Mouse (Mus musculus) heart, embryonic 13.5 days (tissue): ENCODE measurements around the gene Ap1b1. TPM values are rescaled to one million over a fixed set of nuclear protein-coding genes. Genes with fewer than 3 reads are reported as not detected.

Experiments
- ATAC-seq: fragments of 200-750 bp; cut with Nextera tagmentation; 2 replicates; pipeline ENCODE4 v1.8.0; 2017; ENCODE audit warnings: moderate TSS enrichment; ENCODE audit not compliant: insufficient number of reproducible peaks, low FRiP score, low TSS enrichment; ENCODE audit errors: extremely low read depth
- H3K27ac ChIP-seq: fragments of 300-500 bp; sonication (generic); replicated peaks from 2 replicates; pipeline ENCODE4 v1.5.1; 2015; ENCODE audit warnings: moderate library complexity, mild to moderate bottlenecking, inconsistent platforms
- H3K27me3 ChIP-seq: fragments of 300-500 bp; sonication (generic); replicated peaks from 2 replicates; pipeline ENCODE4 v1.6.1; 2015; ENCODE audit warnings: mild to moderate bottlenecking, inconsistent platforms
- H3K36me3 ChIP-seq: fragments of 300-500 bp; sonication (generic); 2 replicates; pipeline ENCODE4 v1.6.1; 2015; ENCODE audit warnings: mild to moderate bottlenecking, inconsistent platforms
- H3K4me1 ChIP-seq: fragments of 300-500 bp; sonication (generic); 2 replicates; pipeline ENCODE4 v1.6.1; 2015; ENCODE audit warnings: inconsistent platforms
- H3K4me2 ChIP-seq: fragments of 300-500 bp; sonication (generic); 2 replicates; pipeline ENCODE4 v1.6.1; 2015; ENCODE audit warnings: inconsistent platforms, mild to moderate bottlenecking, moderate library complexity
- H3K4me3 ChIP-seq: fragments of 300-500 bp; sonication (generic); 2 replicates; pipeline ENCODE4 v1.5.1; 2015; ENCODE audit warnings: moderate library complexity, mild to moderate bottlenecking, inconsistent platforms
- H3K9ac ChIP-seq: fragments of 300-500 bp; sonication (generic); 2 replicates; pipeline ENCODE4 v1.6.1; 2015; ENCODE audit warnings: inconsistent platforms, mild to moderate bottlenecking, moderate library complexity
- H3K9me3 ChIP-seq: fragments of 300-500 bp; sonication (generic); 2 replicates; pipeline ENCODE4 v1.6.1; 2016; ENCODE audit warnings: inconsistent platforms
- WGBS: fragments of 180-500 bp; shearing (Covaris S2); methylation state at CpG from one replicate; pipeline ENCODE4 v1.1.7; 2015; ENCODE audit warnings: mixed read lengths; 5-methylcytosine and 5-hydroxymethylcytosine counted together
- polyA plus RNA-seq: library from polyadenylated mRNA; unstranded; fragments of >200 nt; fragmentation: Nextera tagmentation; extraction: Ambion mirVana; gene quantifications from 2 replicates; pipeline ENCODE4 v1.2.1, GENCODE M21; 2015

Gene Ap1b1
- polyA plus RNA-seq, 1 experiment from 2014 or later: 41.2 TPM

DNA sequence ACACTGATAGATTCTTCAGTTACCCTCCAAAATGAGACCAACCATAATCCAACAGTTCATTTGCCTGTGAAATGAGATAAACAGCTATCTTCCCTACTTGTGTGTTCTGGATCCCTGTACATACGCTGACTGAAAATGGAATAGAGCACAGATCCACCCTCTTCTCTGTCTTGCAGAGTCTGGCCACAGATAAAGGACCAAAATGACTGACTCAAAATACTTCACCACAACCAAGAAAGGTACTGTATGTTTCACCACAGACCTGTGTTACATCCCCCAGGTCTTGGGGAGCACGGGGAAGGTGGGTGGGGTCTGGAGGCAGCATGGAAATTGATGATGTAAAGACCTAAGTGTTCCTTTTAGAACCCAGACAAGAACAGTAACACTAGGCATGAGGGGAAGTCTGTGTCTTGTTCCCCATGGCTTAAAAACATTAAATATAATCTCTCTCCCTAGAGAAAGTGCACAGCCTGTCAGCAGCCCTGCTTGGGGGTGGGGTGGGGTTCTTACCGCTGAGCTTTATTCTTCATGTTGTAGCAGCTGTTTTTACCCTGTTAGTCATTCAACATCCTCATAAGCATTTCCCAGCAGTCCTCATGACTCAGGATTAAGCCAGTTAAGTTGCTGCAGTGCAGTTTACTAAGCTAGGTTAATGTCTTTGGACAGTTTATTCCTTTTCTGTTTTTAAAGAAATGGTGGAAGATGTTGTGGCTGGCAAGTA, 22.9 kb downstream of the Ap1b1 start:
- Histone ChIP-seq H3K27me3 (no peaks in the 10 kb centered on the region), H3K4me3 (no peak overlapping the region), H3K27ac (no peak overlapping the region), H3K4me1 (peaks cover 19% of the 10 kb centered on the region), H3K36me3 (peaks cover 49% of the 10 kb centered on the region), H3K9me3 (no peaks in the 10 kb centered on the region), H3K9ac (no peak overlapping the region), H3K4me2 (peak overlapping the region; percentile 5; the same call in 1 of the 2 replicates)
- WGBS: 55% methylated on average over 3 of the region's 3 CpGs
- no peak for ATAC-seq

DNA sequence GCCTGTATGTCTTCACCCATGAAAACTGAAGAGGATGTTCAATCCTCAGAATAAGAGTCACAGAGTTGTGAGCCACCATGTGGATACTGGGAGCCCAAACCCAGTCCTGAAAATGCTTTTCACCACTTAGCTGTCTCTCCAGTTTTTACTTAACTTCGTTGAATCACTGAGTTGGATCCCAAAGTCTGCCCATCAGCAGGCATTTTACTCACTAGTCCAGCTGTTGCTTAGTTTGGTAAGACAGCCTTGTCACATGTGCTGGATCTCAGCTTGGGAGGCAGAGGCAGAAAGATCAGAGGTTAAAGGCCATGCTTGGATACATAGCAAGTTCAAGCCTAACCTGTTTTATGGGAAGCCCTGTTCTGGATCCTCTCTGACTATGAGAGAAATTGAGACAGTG, 23.6 kb downstream of the Ap1b1 start:
- ATAC-seq: no peak
- Histone ChIP-seq H3K27me3 (no peaks in the 10 kb centered on the region), H3K9me3 (no peaks in the 10 kb centered on the region), H3K4me1 (peaks cover 19% of the 10 kb centered on the region), H3K4me3 (no peak overlapping the region), H3K36me3 (peaks cover 51% of the 10 kb centered on the region), H3K9ac (no peak overlapping the region), H3K27ac (no peak overlapping the region), H3K4me2 (0 out of 2 replicates have a peak overlapping the region, but pooled peaks have one; percentile 5)
- 87% methylated on average over 1 of the region's 1 CpGs for whole genome bisulfite sequencing

DNA sequence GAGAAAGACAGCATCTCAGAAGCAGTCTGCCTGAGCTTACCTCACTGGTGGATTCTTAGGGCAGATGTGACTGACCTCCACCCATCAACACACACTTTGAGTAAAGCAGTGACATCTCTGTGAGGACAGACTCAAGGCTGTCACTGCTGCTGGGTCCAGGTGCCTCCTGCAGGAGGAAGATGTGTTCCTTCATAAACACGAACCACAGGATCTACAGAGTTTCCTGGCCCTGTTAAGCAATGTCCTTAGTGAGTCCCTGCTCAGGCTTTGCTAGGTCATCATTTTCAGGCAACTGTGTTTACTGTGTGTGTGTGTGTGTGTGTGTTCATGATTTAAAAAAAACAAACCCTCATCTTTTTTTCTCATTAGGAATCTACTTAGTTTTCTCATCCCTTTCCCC, 24.9 kb downstream of the Ap1b1 start:
- peaks cover 19% of the 10 kb centered on the region for H3K4me1 ChIP-seq
- peaks cover 64% of the 10 kb centered on the region for H3K36me3 ChIP-seq
- ATAC-seq: no peak
- H3K9me3 ChIP-seq: no peaks in the 10 kb centered on the region
- H3K4me2 ChIP-seq: no peak overlapping the region
- H3K4me3 ChIP-seq: no peak overlapping the region
- H3K27ac ChIP-seq: peak overlapping the region; percentile 50; the same call in 1 of the 2 replicates
- no peaks in the 10 kb centered on the region for H3K27me3 ChIP-seq
- WGBS: 77% methylated on average over 1 of the region's 1 CpGs
- H3K9ac ChIP-seq: no peak overlapping the region

DNA sequence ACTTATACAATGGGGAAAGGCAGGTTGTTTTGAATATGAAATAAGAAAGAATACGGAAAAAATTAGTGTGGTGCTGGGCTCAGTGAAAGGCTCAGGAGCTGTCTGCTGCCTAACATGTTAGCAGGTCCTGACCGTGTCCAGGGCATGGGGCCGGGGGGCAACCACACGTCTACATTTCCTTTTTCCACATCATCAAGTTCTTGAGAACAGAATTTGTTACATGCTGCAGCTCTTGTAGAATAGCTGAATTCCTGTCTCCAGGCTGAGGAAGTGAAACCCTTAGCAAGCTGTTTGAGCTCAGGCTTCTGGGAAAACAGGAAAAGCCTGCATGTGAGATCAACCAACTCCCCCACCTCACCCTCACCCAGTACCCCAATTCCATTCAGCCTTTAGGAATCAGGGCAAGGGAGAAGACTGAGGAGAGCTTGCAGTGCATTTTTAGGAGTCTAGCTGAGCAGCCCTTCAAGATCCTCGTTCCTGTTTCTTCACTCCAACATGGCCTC, 25.6 kb downstream of the Ap1b1 start:
- H3K27ac ChIP-seq: peak overlapping the region; percentile 50
- WGBS: 69% methylated on average over 5 of the region's 5 CpGs
- ATAC-seq: no peak
- H3K27me3 ChIP-seq: no peaks in the 10 kb centered on the region
- no peak overlapping the region for H3K4me2 ChIP-seq
- peaks cover 72% of the 10 kb centered on the region for H3K36me3 ChIP-seq
- H3K9me3 ChIP-seq: no peaks in the 10 kb centered on the region
- H3K4me3 ChIP-seq: no peak overlapping the region
- H3K9ac ChIP-seq: no peak overlapping the region
- peaks cover 19% of the 10 kb centered on the region for H3K4me1 ChIP-seq

DNA sequence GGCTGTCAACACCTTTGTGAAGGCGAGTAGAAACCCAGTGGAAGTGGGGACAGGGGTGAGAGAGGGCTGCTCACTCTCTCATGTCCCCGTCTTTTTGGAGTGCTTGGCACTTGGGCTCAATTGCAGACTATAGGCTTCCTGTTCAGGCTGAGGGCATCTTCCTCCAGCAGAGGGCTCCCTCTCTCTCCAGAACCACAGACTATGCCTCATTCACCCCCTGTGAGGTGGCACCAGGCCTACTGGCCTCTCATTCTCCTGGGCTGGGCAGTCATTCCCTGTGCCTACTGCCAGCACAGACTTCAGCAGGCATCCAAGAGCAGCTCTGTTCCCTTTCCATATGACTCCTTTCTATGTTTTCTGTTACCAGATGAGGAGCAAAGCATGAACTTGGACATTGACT, 29.1 kb downstream of the Ap1b1 start:
- Histone ChIP-seq H3K4me2 (no peak overlapping the region), H3K4me3 (no peak overlapping the region), H3K9ac (no peak overlapping the region), H3K36me3 (peaks cover 92% of the 10 kb centered on the region), H3K4me1 (peaks cover 3% of the 10 kb centered on the region; the same call in 1 of the 2 replicates), H3K9me3 (no peaks in the 10 kb centered on the region), H3K27me3 (no peaks in the 10 kb centered on the region), H3K27ac (no peak overlapping the region)
- no peak for ATAC-seq
- 33% methylated on average over 2 of the region's 2 CpGs for WGBS

DNA sequence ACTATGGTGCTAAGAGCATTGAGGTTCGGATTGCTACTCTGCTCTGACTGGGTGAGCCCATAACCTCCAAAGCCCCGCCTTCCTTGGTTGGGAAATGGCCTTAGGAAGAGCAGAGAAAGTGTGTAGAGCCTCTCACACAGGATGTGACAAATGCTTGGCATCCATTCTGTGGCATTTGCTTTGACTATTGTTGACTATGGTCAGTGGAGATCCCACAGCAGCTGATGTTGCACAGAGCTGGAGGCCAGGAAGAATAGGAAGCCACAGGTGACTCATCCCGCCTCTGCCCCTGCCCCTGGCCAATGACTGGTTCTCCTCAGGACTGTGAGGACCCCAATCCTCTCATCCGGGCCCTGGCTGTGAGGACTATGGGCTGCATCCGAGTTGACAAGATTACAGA, 29.7 kb downstream of the Ap1b1 start:
- ATAC-seq: no peak
- no peak overlapping the region for H3K4me2 ChIP-seq
- no peak overlapping the region for H3K9ac ChIP-seq
- H3K27me3 ChIP-seq: no peaks in the 10 kb centered on the region
- no peaks in the 10 kb centered on the region for H3K9me3 ChIP-seq
- WGBS: 86% methylated on average over 5 of the region's 5 CpGs
- no peak overlapping the region for H3K4me3 ChIP-seq
- no peak overlapping the region for H3K27ac ChIP-seq
- H3K4me1 ChIP-seq: peaks cover 2% of the 10 kb centered on the region; the same call in 1 of the 2 replicates
- H3K36me3 ChIP-seq: peaks cover 93% of the 10 kb centered on the region

DNA sequence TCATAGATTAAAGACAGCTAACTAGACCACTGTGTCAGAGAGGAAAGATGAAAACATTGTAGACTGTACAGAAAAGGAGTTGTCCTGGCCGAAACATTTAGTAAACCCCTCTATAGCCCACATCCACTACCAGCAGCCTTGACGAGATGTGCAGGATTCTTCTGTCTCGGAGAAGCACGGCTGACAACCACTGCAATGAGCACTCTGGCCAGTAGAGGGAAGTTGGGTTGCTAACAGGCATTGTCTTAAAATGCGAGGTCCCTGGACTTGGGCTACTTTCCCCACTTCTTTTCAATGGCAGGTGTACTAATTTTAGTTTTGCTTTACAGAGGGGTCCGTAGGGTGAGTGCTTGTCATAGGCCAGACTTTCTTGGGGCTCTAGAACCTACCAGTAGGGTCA, 30.9 kb downstream of the Ap1b1 start:
- H3K9me3 ChIP-seq: no peaks in the 10 kb centered on the region
- H3K27me3 ChIP-seq: no peaks in the 10 kb centered on the region
- H3K4me3 ChIP-seq: no peak overlapping the region
- H3K4me2 ChIP-seq: no peak overlapping the region
- 59% methylated on average over 6 of the region's 6 CpGs for WGBS
- no peaks in the 10 kb centered on the region; the same call in 1 of the 2 replicates for H3K4me1 ChIP-seq
- H3K9ac ChIP-seq: no peak overlapping the region
- H3K36me3 ChIP-seq: peaks cover 88% of the 10 kb centered on the region
- ATAC-seq: no peak
- H3K27ac ChIP-seq: no peak overlapping the region

DNA sequence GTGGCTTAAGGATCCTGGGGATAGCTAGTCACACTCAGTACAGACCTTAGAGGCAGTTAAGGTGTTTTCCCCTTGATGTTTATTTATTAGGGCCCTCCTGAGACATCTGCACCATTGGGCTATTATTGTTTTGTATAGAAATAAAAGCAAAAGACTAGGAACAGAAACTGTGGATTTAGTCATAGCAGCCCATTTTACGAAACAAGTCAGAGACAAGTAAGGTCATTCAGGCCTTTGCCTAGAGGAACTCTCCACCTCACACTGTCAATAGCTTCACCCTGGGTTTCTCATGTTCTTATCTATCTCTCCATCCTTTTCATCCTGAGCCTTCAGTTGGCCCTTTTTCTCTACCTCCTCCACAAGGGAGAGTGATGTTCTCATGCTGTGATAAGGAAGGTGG, 38.5 kb downstream of the Ap1b1 start:
- no peak for ATAC-seq
- no peaks in the 10 kb centered on the region for H3K9me3 ChIP-seq
- no peak overlapping the region for H3K4me2 ChIP-seq
- whole genome bisulfite sequencing: 97% methylated on average over 1 of the region's 1 CpGs
- H3K27me3 ChIP-seq: no peaks in the 10 kb centered on the region
- H3K4me3 ChIP-seq: no peak overlapping the region
- H3K9ac ChIP-seq: no peak overlapping the region
- no peaks in the 10 kb centered on the region for H3K4me1 ChIP-seq
- H3K36me3 ChIP-seq: peaks cover 91% of the 10 kb centered on the region
- H3K27ac ChIP-seq: no peak overlapping the region

DNA sequence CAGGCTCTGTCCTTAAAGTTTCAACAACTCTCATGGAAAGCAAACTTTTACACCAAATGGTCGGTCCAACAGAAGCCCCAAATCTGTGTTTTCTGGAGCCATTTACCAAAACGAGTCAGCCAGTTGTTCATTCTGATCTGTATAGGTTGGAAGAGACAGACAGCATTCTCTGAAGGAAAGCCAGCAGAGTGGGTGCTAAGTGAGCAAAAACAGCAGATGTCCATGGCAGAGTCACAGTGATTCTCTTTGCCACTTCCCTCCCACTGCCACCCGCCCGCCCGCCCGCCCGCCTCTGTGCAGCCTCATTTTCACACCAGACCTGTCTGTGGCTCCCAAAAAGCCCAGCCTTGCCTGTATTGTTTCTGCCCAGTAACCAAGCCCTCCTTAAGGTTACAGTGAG, 41.6 kb downstream of the Ap1b1 start:
- 0 out of 2 replicates have a peak, but pooled peaks cover 4% of the 10 kb centered on the region for H3K4me1 ChIP-seq
- WGBS: 90% methylated on average over 7 of the region's 7 CpGs
- no peak overlapping the region for H3K4me2 ChIP-seq
- H3K36me3 ChIP-seq: peaks cover 100% of the 10 kb centered on the region
- H3K9me3 ChIP-seq: no peaks in the 10 kb centered on the region
- no peak overlapping the region for H3K27ac ChIP-seq
- H3K9ac ChIP-seq: no peak overlapping the region
- H3K27me3 ChIP-seq: no peaks in the 10 kb centered on the region
- H3K4me3 ChIP-seq: no peak overlapping the region
- no peak for ATAC-seq

DNA sequence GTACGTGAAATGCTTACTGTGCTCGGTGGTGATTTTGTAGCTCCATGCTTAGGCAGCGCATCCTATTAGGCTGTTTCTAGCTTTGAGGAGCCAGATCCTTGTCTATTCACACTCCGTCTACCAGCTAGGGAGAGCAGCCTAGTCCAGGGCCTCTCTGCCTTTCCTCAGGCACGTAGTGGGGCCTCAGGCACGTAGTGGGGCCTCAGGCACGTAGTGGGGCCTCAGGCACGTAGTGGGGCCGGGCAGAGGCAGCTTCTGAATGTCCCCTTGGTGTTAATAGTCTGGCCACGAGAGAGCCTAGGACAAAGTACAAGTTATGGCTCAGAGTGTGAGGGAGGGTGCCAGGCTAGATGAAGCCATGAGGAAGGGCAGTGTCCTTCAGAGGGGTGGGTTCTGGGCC, 46.1 kb downstream of the Ap1b1 start:
- peaks cover 100% of the 10 kb centered on the region for H3K36me3 ChIP-seq
- no peaks in the 10 kb centered on the region for H3K9me3 ChIP-seq
- H3K4me1 ChIP-seq: 0 out of 2 replicates have a peak, but pooled peaks cover 4% of the 10 kb centered on the region
- no peaks in the 10 kb centered on the region for H3K27me3 ChIP-seq
- no peak overlapping the region for H3K4me2 ChIP-seq
- no peak overlapping the region for H3K4me3 ChIP-seq
- no peak for ATAC-seq
- WGBS: 94% methylated on average over 10 of the region's 10 CpGs
- no peak overlapping the region for H3K27ac ChIP-seq
- no peak overlapping the region for H3K9ac ChIP-seq

DNA sequence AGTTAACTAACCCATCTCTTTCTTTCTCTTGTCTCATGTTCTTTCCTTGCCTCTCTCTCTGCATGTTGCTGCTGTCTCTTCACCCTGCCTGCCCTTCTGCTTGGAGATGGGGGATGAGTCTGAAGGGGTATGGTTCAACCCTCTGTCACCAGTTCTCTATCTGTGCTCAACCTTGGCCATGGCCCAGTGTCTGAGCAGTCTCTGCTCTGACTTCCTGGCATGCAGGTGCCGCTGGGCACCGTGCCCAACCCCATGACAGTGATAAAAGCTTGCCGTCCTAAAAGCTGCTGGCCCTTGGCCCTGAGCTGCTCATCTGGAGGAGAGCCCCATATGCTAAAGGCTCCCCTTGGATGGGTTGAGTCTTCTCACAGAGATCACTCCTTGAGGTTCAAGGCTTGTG, 46.5 kb downstream of the Ap1b1 start:
- ATAC-seq: no peak
- peaks cover 100% of the 10 kb centered on the region for H3K36me3 ChIP-seq
- 57% methylated on average over 3 of the region's 3 CpGs for WGBS

DNA sequence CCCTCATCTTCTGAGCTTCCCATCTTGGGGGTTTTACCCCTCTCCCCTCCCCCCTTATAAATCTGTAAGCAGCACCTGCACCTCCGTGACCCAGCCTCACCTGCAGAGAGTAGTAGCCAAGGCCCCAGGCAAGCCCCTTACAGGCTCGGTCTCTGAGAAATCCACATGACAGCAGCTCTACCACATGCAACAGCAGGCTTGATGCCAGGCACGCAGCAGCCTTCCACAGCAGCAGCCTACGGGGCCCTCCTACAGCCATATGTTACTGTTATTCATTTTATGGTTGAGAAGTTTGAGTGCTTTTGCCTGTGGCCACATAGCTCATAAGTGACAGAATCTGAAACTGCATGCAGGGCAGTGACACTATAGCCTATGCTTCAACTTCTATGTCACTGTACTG, 48.8 kb downstream of the Ap1b1 start:
- H3K27me3 ChIP-seq: no peaks in the 10 kb centered on the region
- peaks cover 5% of the 10 kb centered on the region for H3K4me1 ChIP-seq
- H3K9ac ChIP-seq: no peak overlapping the region
- no peak overlapping the region for H3K4me2 ChIP-seq
- no peak overlapping the region for H3K27ac ChIP-seq
- no peak overlapping the region for H3K4me3 ChIP-seq
- H3K36me3 ChIP-seq: peaks cover 100% of the 10 kb centered on the region
- 88% methylated on average over 4 of the region's 4 CpGs for WGBS
- no peaks in the 10 kb centered on the region for H3K9me3 ChIP-seq
- no peak for ATAC-seq

More for the DNA sequence above, 46.5 kb downstream of the Ap1b1 start:
- Histone ChIP-seq H3K4me2 (no peak overlapping the region), H3K9ac (no peak overlapping the region), H3K4me3 (no peak overlapping the region), H3K9me3 (no peaks in the 10 kb centered on the region), H3K4me1 (0 out of 2 replicates have a peak, but pooled peaks cover 4% of the 10 kb centered on the region), H3K27me3 (no peaks in the 10 kb centered on the region), H3K27ac (no peak overlapping the region)
